Mouse (Mus musculus) spleen, postnatal 10 days (tissue): ENCODE results near the gene Ptcd3.
"Not testable (repeated sequence)": the region's sequence is repeated elsewhere in the genome, so short reads cannot be mapped to it uniquely, and the experiment has no call there.

Experiments
- DNase-seq, 2 experiments: peaks; one replicate each; pipeline ENCODE4 v3.0.0; 2021 to 2022; ENCODE audit warnings: low spot score in 2 of 2

Gene Ptcd3

GRCm38 (mm10) chr6:71871396-71871795, 37.2 kb downstream of the Ptcd3 start:
- DNase-seq: no peak

GRCm38 (mm10) chr6:71868809-71869208, 39.7 kb downstream of the Ptcd3 start:
- peak in 1 of 2 experiments; percentile 28 for DNase-seq

- DNase-seq: no peak
Observed at GRCm38 (mm10) chr6:71867751-71868150, 40.8 kb downstream of the Ptcd3 start.

- not testable (repeated sequence) for DNase-seq
Observed at GRCm38 (mm10) chr6:71846906-71847305, 61.6 kb downstream of the Ptcd3 start.

- no peak for DNase-seq
Observed at GRCm38 (mm10) chr6:71840597-71841290, 67.8 kb downstream of the Ptcd3 start.

- DNase-seq: no peak
Observed at GRCm38 (mm10) chr6:71839815-71840214, 68.7 kb downstream of the Ptcd3 start.

- DNase-seq: no peak
Observed at GRCm38 (mm10) chr6:71836811-71837210, 71.7 kb downstream of the Ptcd3 start.

GRCm38 (mm10) chr6:71831581-71831960, 77.0 kb downstream of the Ptcd3 start:
- peak; percentile 84 to 96 for DNase-seq

GRCm38 (mm10) chr6:71830690-71831580, 77.6 kb downstream of the Ptcd3 start, which contains the start of gene Immt:
Immt (plus strand) TSS chr6:71831331.
- peak; percentile 90 to 98 for DNase-seq
